Mouse (Mus musculus) kidney, adult 9 months (tissue): ENCODE data around the gene Rnf227.
A peak's percentile ranks its signal among the peaks of the same experiment; 100 is the strongest.

Source experiments
- DNase-seq: peaks from one replicate; pipeline ENCODE4 v3.0.0; 2022

Gene Rnf227

GRCm38 (mm10) chr11:69372056-69372779 is 32.0 kb downstream of the Rnf227 start:
- peak; percentile 51 for DNase-seq

GRCm38 (mm10) chr11:69372780-69373170 is 32.5 kb downstream of the Rnf227 start:
- no peak for DNase-seq

- DNase-seq, result no peak
These were observed 33.1 kb downstream of the Rnf227 start for GRCm38 (mm10) chr11:69373223-69373965.

- no peak for DNase-seq
These were observed 35.4 kb downstream of the Rnf227 start for GRCm38 (mm10) chr11:69375646-69376045.

GRCm38 (mm10) chr11:69377766-69378165 is 37.5 kb downstream of the Rnf227 start:
- peak; percentile 90 for DNase-seq

- no peak for DNase-seq
These were observed 39.3 kb downstream of the Rnf227 start for GRCm38 (mm10) chr11:69379600-69379999.

- DNase-seq, result no peak
These were observed 41.1 kb downstream of the Rnf227 start for GRCm38 (mm10) chr11:69381356-69381755.

GRCm38 (mm10) chr11:69382478-69383105 is 42.3 kb downstream of the Rnf227 start:
- DNase-seq, result no peak

- peak; percentile 94 for DNase-seq
These were observed 44.7 kb downstream of the Rnf227 start for GRCm38 (mm10) chr11:69384979-69385378.

- DNase-seq, result no peak
These were observed 46.5 kb downstream of the Rnf227 start for GRCm38 (mm10) chr11:69386758-69387157.

- DNase-seq, result no peak
These were observed 48.4 kb downstream of the Rnf227 start for GRCm38 (mm10) chr11:69388680-69389079.

GRCm38 (mm10) chr11:69389531-69390399 is 49.5 kb downstream of the Rnf227 start:
- DNase-seq, result peak; percentile 73

- peak; percentile 87 for DNase-seq
These were observed 50.3 kb downstream of the Rnf227 start for GRCm38 (mm10) chr11:69390400-69391034.
